Mouse (Mus musculus): Measurements from ENCODE around the gene Slc39a8. TPM values are rescaled to one million over a fixed set of nuclear protein-coding genes. Genes with fewer than 3 reads are reported as not detected.

Gene Slc39a8
- total RNA-seq (2021), result 1 to 10 TPM; 7.7 to 8.7 TPM
- long read RNA-seq, experiment 1, transcript Slc39a8-201 (8 exons, 3,203 nt), result major isoform, 8 of 13 reads
- long read RNA-seq, experiment 1, partial matches to known transcripts, result 0 of 13 reads
- long read RNA-seq, experiment 1, other reads (novel, unspliced or antisense), result 0 of 13 reads
- long read RNA-seq, experiment 2, partial matches to known transcripts, result 0 of 4 reads
- long read RNA-seq, experiment 2, other reads (novel, unspliced or antisense), result 0 of 4 reads

GRCm38 (mm10) chr3:135825016-135825753, at the start of gene Slc39a8:
Gene Slc39a8 (plus strand): TSS chr3:135825279.
- intact Hi-C loops (cut with DNase I), result no loop called here
- peak; percentile 39 to 48 for DNase-seq (ENCODE audit: low spot score in 2 of 2)

GRCm38 (mm10) chr3:135785065-135785464, 40.0 kb upstream of the Slc39a8 start:
- intact Hi-C loops (cut with DNase I), result no loop called here
- DNase-seq (ENCODE audit: low spot score in 2 of 2), result no peak

GRCm38 (mm10) chr3:135796117-135796516, 29.0 kb upstream of the Slc39a8 start:
- intact Hi-C loops (cut with DNase I), result no loop called here
- DNase-seq (ENCODE audit: low spot score in 2 of 2), result no peak

GRCm38 (mm10) chr3:135798241-135798640, 26.8 kb upstream of the Slc39a8 start:
- no peak for DNase-seq (ENCODE audit: low spot score in 2 of 2)
- intact Hi-C loops (cut with DNase I), result no loop called here

- DNase-seq (ENCODE audit: low spot score in 2 of 2), result no peak
- intact Hi-C loops (cut with DNase I), result no loop called here
Observed at GRCm38 (mm10) chr3:135798665-135799064, 26.4 kb upstream of the Slc39a8 start.

GRCm38 (mm10) chr3:135814665-135815064, 10.4 kb upstream of the Slc39a8 start:
- DNase-seq (ENCODE audit: low spot score in 2 of 2), result no peak
- intact Hi-C loops (cut with DNase I), result no loop called here

- intact Hi-C loops (cut with DNase I), result no loop called here
- DNase-seq (ENCODE audit: low spot score in 2 of 2), result no peak
Observed at GRCm38 (mm10) chr3:135815973-135816727, 8.9 kb upstream of the Slc39a8 start.

- no peak for DNase-seq (ENCODE audit: low spot score in 2 of 2)
- intact Hi-C loops (cut with DNase I), result no loop called here
Observed at GRCm38 (mm10) chr3:135817124-135817523, 8.0 kb upstream of the Slc39a8 start.

GRCm38 (mm10) chr3:135824436-135824835, 643 bp upstream of the Slc39a8 start:
- no peak for DNase-seq (ENCODE audit: low spot score in 2 of 2)
- intact Hi-C loops (cut with DNase I), result no loop called here

- intact Hi-C loops (cut with DNase I), result no loop called here
- DNase-seq (ENCODE audit: low spot score in 2 of 2), result peak; percentile 15 to 45
Observed at GRCm38 (mm10) chr3:135825754-135826683, 940 bp downstream of the Slc39a8 start.

GRCm38 (mm10) chr3:135826684-135827249, 1.7 kb downstream of the Slc39a8 start:
- no peak for DNase-seq (ENCODE audit: low spot score in 2 of 2)
- intact Hi-C loops (cut with DNase I), result no loop called here

- intact Hi-C loops (cut with DNase I), result no loop called here
- DNase-seq (ENCODE audit: low spot score in 2 of 2), result no peak
Observed at GRCm38 (mm10) chr3:135828000-135828399, 2.9 kb downstream of the Slc39a8 start.

- no peak for DNase-seq (ENCODE audit: low spot score in 2 of 2)
- intact Hi-C loops (cut with DNase I), result no loop called here
Observed at GRCm38 (mm10) chr3:135832496-135832895, 7.4 kb downstream of the Slc39a8 start.

- no peak for DNase-seq (ENCODE audit: low spot score in 2 of 2)
- intact Hi-C loops (cut with DNase I), result no loop called here
Observed at GRCm38 (mm10) chr3:135832907-135833306, 7.8 kb downstream of the Slc39a8 start.

GRCm38 (mm10) chr3:135834988-135835387, 9.9 kb downstream of the Slc39a8 start:
- no peak for DNase-seq (ENCODE audit: low spot score in 2 of 2)
- intact Hi-C loops (cut with DNase I), result no loop called here

GRCm38 (mm10) chr3:135839535-135839934, 14.5 kb downstream of the Slc39a8 start:
- intact Hi-C loops (cut with DNase I), result no loop called here
- no peak for DNase-seq (ENCODE audit: low spot score in 2 of 2)

GRCm38 (mm10) chr3:135840185-135840584, 15.1 kb downstream of the Slc39a8 start:
- intact Hi-C loops (cut with DNase I), result loop anchor here (10.0 kb wide), 1 partner anchor 555 kb away; the partner anchor contains the start of gene Bdh2
- DNase-seq (ENCODE audit: low spot score in 2 of 2), result no peak

GRCm38 (mm10) chr3:135841716-135842511, 16.8 kb downstream of the Slc39a8 start:
- intact Hi-C loops (cut with DNase I), result loop anchor here (10.0 kb wide), 1 partner anchor 557 kb away; the partner anchor contains the start of gene Bdh2
- DNase-seq (ENCODE audit: low spot score in 2 of 2), result no peak

Measured in left cerebral cortex, postnatal 14 days (tissue).